Mouse (Mus musculus) 3T3-L1 (cell line): Measurements from ENCODE around the gene Rplp0.

Experiments
- DNase-seq: peaks from one replicate; pipeline ENCODE4 v3.0.0-alpha.2; 2015; ENCODE audit warnings: low read depth, low spot score

The Rplp0 gene

DNA sequence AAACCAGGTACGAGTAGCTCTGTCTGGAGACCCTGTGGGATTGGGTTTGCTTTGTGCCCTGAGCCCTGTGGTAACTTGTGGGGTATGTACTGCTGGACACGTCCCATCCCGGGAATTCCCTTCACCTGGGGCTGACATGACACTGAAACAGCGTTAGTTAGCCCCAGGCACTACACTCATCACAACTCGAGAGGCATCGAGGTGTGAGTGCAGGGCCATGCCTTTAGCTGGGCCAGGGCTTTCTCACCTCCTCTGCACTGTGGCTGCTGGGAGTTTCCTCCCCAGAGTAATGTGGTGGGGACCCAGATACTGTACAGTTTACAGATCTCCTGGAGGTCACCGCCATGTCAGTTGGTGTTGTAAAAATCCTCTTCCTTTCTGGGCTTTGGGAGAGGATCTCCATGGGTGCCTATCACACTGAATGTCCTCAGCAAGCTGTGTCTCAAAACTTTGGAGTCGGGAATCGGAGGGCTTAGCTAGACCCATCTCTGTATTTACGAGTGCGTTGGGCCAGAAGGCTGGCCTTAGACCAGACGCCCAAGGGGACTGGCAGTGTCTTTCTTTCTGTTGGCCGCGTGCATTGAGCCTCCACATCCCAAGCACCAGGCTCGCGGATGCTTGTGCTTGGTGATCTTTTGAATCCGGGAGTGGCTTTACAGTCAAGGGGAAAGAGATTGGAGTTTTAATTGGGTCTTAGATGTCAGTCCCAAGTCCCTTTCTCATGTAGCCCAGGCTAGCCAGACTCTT lies 32.6 kb upstream of the Rplp0 start:
- DNase-seq = no peak

DNA sequence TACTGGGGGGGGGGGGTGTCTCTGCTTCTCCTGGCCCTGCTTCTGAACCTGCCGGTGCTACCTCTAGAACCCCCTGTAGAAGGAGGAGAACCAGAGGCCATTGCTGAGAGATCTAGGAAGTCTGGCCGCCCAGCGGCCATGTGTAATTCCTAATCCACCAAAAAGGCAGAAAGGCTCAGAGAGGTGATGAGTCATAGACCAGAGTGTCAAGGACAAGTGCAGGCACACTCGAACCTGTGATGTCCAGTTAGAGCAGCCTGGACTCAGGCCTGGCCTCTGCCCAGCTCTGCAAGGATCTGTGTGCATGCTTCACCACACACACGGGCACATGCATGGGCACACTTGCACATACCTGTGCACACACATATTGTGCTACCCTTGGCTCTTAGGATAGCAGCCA lies 31.1 kb upstream of the Rplp0 start:
- peak; percentile 56 for DNase-seq

- DNase-seq = no peak
Measured at GRCm38 (mm10) chr5:115529364-115529741, 29.9 kb upstream of the Rplp0 start.

DNA sequence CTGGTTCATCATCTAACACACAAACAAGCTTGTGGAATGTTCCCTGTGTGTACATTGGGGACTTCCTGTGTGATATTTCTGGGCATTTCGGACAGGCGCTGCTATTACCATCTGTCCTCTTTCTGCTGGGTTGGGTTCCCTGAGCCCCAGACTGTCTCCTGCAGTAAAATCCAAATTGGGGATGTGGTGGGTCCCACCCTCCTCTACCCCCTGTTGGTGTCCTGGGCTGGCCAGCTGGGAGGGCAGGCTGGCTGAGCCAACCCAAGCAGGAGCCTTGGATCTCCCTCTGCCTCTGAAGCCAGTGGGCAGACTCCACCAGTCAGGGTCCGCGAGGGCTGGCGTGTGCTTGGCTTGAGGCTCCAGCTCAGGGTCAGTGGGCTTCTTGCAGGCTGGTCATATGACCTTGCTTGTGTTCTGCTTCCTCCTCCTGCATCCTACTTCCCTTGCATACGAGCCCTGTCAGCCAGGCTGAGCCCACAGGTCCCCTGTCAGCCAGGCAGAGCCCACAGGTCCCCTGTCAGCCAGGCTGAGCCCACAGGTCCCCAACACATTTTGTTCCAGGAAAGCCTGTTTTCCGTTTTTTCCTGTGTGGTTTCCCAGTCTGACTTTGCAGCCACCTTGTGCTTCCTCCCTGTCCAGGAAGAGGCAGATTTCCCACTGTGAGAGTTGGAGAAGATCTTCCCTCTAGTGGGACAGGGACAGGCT lies 29.4 kb upstream of the Rplp0 start:
- no peak for DNase-seq

GRCm38 (mm10) chr5:115530447-115530809 lies 28.8 kb upstream of the Rplp0 start:
- no peak for DNase-seq

DNA sequence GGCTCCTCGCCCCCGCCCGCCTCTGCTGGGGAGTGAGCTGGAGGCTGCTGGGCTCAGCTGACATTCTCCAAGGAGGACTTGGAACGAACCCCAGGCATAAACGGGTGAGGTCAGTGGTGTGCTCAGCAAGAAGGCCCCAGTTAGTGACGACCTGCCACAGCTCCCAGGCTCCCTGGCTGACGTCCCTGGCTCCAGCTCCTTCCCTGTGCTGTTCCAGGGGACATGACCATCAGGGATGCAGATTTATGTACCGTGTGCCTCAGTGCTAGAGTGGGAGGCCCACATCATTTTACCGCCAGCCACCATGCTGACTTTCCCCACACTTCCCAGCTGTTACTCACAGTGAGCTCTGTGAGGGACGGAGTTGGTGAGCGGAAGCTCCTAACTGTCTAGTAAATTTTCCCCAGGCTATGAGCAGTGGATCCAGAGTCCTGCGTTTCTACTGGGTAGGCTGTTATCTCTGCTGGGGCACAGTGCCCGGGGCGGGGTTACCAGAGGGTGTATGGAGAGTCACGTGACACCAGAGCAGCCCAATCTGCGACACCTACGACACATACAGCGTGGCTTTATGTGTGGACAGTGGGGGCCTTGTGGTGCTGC lies 27.5 kb upstream of the Rplp0 start:
- peak; percentile 83 for DNase-seq

- DNase-seq = peak; percentile 66
Measured at GRCm38 (mm10) chr5:115534290-115534731, 25.0 kb upstream of the Rplp0 start.

DNA sequence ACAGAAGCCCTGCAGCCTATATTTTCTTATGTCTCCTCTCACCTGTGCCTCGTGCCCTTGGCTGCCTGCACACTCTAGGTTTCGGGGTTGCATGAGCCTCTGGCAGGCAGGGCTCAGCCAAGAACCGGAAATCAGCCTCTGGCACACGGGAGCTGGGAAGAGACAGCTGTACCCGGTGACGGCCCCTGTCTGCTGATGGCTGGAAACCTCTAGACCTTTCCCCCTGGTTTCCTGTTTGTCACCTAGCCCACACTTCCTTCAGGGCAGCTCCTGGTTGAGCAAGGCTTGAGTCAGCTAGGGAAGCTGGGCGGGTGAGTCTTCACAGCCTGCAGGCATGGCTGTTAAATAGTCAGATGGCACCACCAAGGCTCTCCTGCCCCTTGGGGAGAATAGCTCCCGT lies 24.4 kb upstream of the Rplp0 start:
- peak; percentile 90 for DNase-seq

DNA sequence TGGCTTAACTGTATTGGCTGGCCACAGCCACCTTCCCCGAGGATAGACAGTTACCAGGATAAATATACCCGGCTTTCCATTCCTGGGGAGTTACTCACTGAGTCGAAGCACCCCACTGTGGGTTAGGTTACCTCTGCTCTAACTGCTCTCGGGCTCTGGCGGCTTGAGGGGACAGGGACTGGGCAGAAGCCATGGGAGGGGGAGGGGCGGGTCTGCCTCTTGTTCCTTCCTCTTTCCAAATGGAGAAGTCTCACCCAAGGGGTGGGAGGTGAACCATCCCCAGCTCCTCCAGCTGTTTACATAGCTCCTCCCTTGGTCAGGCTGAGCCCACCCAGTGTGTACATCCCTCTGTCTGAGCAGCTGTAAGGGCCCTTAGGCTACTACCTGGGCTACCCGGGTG lies 23.6 kb upstream of the Rplp0 start:
- peak; percentile 67 for DNase-seq

DNA sequence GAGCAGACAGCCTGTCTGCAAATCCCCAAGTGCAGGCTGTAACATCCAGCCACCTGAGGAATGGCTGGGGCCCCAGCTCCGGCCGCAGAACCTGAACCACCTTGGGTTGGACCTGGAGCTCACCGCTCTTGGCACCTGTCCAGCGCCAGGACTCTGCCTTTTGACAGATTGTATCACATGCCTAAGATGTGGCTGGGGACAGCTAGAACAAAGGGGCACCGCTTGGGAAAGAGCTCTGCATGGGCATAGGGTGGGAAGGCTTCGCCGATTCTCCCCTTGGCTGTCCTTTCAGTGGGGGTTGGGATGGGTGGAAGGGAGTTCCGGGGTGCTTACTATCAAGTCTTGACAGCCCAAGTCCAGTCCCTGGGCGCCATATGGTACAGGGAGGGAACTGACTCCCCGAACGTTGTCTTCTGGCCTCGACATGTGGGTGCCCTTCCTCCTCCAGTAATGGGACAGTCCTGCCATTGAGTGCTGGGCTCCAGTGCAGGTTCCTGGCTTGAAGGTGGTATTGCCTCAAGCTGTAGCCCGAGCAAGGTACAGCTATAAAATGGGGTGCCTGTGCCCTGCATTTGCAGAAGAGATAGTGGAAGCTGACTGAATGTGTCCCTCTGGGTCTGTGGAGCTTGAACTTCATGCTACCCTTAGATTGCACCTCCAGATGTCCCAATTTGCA lies 21.1 kb upstream of the Rplp0 start:
- no peak for DNase-seq

- DNase-seq = peak; percentile 96
Measured at GRCm38 (mm10) chr5:115538693-115539043, 20.6 kb upstream of the Rplp0 start.

DNA sequence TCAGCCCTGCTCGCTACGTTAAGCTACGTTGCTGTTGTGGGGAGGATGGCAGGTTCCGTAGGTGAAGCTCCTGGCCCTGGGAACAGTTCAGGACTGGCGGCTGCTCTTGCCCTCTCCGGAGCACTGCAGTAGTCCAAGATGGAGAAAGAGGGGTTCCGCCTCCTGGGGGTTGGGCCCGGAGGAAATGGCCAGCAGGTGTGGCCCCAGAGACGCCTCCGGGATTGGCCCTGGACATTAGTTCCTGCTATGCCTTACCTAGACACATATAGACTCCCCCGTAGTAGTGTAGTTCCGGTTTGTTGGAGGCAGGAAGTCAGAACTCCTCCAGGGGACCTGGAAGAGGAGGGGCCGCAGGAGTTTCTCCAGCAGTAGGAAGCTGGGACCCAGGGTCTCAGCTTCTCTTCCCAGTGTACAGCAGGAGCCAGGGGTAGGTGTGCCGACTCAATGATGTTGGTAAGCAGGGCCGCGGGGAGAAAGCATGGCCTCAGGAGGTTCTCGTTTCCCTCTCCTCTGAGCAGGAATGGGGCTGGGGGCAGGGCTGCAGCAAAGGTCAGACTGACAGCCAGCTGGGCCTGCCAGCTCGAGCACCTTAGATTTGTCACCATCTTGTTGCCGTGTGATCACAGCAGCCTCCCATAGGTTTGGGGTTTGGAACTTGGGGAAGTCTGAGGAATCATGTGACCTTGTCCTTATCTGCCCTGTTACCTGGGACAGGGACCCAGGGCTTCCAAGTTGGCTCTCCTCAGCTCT lies 16.5 kb upstream of the Rplp0 start:
- DNase-seq = no peak

- DNase-seq = peak; percentile 76
Measured at GRCm38 (mm10) chr5:115543509-115544253, 15.6 kb upstream of the Rplp0 start.

GRCm38 (mm10) chr5:115544655-115545185 lies 14.5 kb upstream of the Rplp0 start:
- no peak for DNase-seq

- no peak for DNase-seq
Measured at GRCm38 (mm10) chr5:115545636-115546035, 13.6 kb upstream of the Rplp0 start.

DNA sequence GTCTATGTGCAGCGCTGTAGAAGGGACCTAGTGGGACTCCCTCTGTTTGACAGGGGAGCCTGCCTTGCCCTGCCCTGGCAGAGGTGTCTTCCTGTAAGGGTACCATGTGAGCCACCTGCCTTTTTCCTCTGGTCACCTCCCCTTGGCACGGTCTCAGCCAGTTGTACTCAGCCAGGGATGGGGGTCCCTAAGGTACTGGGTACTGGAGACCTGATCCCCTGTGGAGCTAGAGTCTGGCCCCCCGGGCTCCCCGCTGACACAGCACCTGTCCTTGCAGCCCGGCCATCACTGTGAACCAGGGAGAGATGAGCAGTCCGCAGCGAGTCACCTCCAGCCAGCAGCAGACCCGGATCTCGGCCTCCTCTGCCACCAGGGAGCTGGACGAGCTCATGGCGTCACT lies 12.7 kb upstream of the Rplp0 start:
- DNase-seq = no peak

GRCm38 (mm10) chr5:115547014-115547413 lies 12.3 kb upstream of the Rplp0 start:
- DNase-seq = no peak

DNA sequence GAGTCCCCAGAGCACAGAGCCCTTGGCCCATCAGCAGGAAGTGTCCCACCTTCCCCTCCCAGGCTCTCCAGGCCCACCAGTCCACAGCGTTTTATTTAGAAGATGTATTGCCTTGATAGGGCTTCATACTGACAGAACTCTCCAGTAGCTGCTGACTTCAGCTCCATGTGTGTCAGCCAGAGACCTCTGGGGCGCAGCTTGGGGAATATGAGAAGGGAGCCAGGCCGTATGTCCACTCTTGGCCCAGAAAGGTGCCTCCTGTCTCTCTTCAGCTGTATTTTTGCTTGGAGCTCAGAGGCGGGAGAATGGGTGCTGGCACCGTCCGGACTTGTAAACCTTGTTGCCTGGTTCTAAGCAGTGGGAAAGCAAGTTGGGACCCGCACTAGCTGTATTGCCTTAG lies 11.8 kb upstream of the Rplp0 start:
- DNase-seq = no peak

- no peak for DNase-seq
Measured at GRCm38 (mm10) chr5:115548501-115549285, 10.6 kb upstream of the Rplp0 start.

DNA sequence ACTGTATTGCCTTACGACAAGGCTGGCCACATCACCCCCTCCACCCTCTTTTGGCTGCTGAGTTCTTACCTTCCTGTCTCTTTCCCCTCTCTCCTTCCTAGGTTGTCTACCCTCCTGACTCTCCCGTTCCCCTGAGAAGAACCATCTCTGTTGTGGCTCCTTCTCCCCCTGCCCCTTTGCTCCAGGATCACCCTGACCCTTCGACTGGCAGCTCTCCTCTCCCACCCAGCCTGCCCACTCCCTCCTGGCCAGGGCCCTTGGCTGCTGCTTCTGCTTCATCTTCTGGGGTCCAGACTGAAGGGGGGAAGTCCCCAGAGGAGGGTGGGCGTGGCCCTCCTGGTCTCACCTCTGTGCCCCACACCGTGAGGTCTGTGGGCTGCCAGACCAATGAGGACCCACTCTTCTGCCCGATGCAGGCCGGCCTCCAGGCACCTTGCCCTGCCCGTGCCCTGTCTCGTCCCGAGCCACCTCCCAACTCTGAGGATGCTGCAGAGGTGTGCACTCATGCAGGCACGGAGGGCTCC lies 8.7 kb upstream of the Rplp0 start:
- DNase-seq = no peak
